Mouse (Mus musculus) ovary, adult 2 months (tissue): Measurements from ENCODE around the gene Duxf3. TPM values are rescaled to one million over a fixed set of nuclear protein-coding genes. Genes with fewer than 3 reads are reported as not detected.

Experiments
- polyA plus RNA-seq: library from polyadenylated mRNA; depleted of rRNA; stranded (reverse); fragments of >200 nt; gene quantifications from 2 replicates; pipeline ENCODE4 v1.2.3, GENCODE M21; 2012; rRNA removed

Duxf3 gene
- not detected in 2 replicates for polyA plus RNA-seq

GRCm38 (mm10) chr10:58232641-58232969, at the start of gene Duxf3:
TSS of gene Duxf3 (minus strand) at chr10:58232675.

DNA sequence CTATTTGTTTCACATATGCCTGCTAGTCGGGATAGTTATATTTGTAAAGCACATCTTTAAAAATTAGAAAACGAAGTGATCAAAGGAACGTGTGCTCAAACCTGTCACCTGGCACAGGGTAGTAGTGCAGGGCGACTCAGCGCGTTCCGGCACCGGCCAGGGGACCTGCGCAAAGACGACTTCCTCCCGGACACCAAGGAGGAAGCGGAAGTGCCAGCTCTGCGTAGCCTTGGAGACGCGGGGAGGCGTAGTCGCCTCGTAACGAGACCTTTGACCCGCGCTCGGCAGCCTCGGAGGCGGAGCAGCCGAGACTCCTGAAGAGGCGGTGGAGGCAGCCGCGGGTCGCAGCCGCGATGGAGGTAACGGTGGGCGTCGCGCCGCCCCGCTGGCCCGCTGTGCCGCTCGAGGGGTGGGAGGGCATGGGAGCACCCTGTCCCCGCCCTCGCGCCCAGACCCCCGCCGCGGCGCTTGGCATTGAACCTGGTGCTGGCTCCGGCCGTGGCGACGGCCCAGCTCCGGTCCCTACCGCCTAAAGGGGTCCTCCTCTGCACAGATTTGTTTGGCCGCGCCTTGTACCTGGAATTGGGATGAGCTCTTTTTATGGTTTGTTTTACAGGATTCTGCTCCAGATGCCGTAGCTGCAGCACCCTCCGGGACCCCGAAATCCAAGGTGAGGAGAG, 22.9 kb upstream of the Duxf3 start, which contains the start of gene Gcc2:
Gene Gcc2 (plus strand): TSS at position 285 of the 680 bp plus-strand sequence.

DNA sequence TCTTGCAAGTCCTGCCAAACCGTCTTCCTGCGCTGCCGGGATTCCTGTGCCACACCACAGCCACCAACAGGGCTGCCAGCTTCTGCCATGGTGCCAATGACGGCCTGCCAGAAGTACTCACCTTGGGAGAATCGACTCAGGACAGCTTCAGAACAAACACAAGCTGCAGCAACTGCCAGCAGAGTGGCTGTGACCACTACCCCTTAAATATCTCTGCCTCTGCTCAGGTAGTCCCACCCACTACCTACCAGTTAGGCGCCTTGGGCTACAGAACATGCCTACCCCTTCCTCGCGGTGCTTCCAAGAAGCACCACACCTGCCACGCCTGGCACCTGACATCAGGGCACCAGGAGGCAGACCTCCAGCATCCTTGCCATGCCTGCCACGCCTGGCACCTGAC, 4.1 kb upstream of the Duxf3 start, which contains the start of gene Gm4981:
Gene Gm4981 (minus strand): TSS at position 89 of the 400 bp plus-strand sequence.

DNA sequence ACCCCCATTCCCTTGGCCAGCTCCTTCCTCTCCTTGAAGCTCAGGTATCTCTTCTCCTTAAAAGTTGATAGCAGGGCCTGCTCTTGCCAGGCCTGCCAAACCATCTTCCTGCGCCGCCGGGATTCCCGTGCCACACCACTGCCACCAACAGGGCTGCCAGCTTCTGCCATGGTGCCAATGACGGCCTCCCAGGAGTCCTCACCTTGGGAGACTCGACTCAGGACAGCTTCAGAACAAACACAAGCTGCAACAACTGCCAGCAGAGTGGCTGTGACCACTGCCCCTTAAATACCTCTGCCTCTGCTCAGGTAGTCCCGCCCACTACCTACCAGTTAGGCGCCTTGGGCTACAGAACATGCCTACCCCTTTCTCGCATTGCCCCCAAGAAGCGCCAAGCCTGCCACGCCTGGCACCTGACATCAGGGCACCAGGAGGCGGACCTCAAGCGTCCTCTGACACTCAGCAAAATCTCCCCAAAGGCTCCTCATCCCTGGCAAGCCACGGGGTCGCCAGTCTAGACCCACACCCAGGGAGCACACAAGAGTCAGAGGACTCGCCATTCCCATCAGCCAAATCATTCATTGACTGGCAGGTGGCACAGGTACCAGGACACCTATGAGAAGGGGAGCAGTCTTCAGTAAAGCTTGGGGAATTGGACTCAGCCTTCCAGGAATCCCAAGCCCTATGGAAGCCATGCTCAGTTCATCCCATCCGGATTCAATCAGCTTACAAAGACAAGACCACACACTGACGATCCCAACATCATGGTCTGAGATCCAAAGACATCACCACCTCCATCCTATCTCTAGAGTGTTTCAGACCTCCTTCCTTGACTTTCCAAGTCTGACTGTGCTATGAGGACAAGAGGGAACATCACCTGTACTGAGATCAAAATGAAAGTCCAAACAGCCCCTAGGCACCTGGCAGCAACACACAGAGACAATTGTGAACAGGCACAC, 7.4 kb downstream of the Duxf3 start, which contains the start of gene AW822073:
Gene AW822073 (minus strand): TSS at position 104 of the 959 bp plus-strand sequence.

Other genes with a start within 250 kb of the Duxf3 start
- gene AW822073, start 7.7 kb downstream of the Duxf3 start, polyA plus RNA-seq = not detected in 2 replicates
- gene Gm4981, start 4.0 kb upstream of the Duxf3 start, polyA plus RNA-seq = 0.26 and 0.34 TPM in 2 replicates
- 5.0 and 5.7 TPM in 2 replicates for gene Gcc2, start 22.8 kb upstream of the Duxf3 start, polyA plus RNA-seq
- 20.1 and 20.7 TPM in 2 replicates for gene Lims1, start 90.8 kb upstream of the Duxf3 start, polyA plus RNA-seq
- 2.7 and 3.8 TPM in 2 replicates for gene Ranbp2, start 214.2 kb upstream of the Duxf3 start, polyA plus RNA-seq